Mouse (Mus musculus) layer of hippocampus, postnatal 14 days (tissue): Measurements from ENCODE around the gene Borcs6. TPM values are rescaled to one million over a fixed set of nuclear protein-coding genes. Genes with fewer than 3 reads are reported as not detected.
"Not testable (repeated sequence)": the region's sequence is repeated elsewhere in the genome, so short reads cannot be mapped to it uniquely, and the experiment has no call there.

Experiments
- DNase-seq, 2 experiments: peaks; one replicate each; pipeline ENCODE4 v3.0.0; 2021 to 2022; ENCODE audit warnings: low spot score in 2 of 2, mixed read lengths in 1 of 2
- long read RNA-seq, 2 experiments: library from polyadenylated mRNA; stranded (forward); transcript quantifications; one replicate each; pipeline ENCODE4 v2.0.0; 2021
- total RNA-seq, 2 experiments: library from RNA; stranded (reverse); gene quantifications; 2 replicates each; pipeline ENCODE4 v1.2.3; 2021

The Borcs6 gene
- 10 to 100 TPM; 25.2 to 26.4 TPM for total RNA-seq
- long read RNA-seq, experiment 1, transcript Borcs6-201 (1 exons, 1,862 nt): major isoform, 20 of 20 reads
- long read RNA-seq, experiment 1, partial matches to known transcripts: 0 of 20 reads
- long read RNA-seq, experiment 1, other reads (novel, unspliced or antisense): 0 of 20 reads
- long read RNA-seq, experiment 2, transcript Borcs6-201 (1 exons, 1,862 nt): major isoform, 33 of 33 reads
- long read RNA-seq, experiment 2, partial matches to known transcripts: 0 of 33 reads
- long read RNA-seq, experiment 2, other reads (novel, unspliced or antisense): 0 of 33 reads

DNA sequence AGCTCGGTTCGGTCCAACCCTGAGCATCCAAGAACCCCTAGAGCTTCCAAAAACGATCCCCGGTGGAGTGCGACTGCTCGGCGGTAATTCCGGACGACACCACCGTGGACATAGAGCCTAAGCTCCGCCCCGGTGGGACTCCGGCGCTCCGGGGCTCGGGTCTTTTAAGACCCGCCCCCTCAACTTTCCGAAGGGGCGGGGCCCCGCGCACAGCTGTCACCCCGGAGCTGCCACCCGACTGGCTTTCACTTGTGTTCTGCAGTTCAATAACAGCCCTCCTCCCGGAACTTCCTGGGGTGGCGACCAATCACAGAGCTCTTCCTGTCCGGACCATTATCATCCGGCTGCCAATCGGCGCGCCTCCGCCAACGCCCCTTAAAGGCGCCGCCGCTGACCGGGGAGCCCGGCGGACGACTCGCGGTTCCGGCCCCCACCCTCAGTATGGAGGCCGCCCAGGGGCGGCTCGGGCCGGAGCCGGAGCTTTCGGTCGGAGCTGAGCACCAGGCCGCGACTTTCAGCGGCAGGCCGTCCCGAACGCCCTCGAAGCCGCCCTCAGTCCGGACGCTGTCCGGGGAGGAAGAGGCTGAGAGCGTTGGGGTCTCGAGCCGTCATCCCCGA is at the start of gene Borcs6:
Borcs6 (plus strand) TSS at position 361 of the 618 bp plus-strand sequence.
- peak; percentile 93 to 98 for DNase-seq

DNA sequence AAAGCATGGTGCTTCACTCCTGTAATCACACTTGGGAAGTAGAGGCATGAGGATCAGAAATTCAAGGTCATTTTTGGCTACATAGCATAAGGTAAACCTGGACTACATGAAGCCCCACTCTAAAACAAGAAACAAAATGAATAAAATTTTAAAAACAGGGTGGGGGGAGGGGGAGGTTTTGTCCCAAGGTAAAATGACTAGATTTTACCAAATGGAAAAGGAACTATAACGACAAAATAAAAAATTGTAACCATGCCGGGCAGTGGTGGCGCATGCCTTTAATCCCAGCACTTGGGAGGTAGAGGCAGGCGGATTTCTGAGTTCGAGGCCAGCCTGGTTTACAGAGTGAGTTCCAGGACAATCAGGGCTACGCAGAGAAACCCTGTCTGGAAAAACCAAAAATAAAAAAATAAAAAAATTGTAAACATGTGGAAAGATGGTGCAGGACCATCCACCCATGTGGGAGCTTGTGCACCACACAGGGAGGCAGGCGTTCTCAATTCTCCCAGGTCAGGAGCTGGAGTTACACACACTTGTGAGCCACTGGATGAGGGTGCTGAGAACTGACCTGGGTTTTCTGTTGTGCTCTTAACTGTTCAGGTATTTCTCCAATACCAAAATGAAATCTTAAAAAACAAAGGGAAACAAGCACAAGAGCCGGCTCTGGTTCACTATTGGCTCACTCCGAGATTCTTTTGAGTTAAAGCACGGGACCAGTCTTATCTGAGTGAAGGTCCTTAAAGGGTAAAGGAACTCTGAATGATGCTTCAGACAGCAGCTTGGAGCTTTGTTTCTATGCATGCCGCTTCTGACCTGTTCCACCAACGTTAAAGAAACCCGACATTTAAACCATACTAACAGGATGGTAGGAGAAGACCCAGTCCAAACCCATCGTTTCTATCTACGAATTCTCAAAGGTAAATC is 48.9 kb upstream of the Borcs6 start:
- no peak for DNase-seq

DNA sequence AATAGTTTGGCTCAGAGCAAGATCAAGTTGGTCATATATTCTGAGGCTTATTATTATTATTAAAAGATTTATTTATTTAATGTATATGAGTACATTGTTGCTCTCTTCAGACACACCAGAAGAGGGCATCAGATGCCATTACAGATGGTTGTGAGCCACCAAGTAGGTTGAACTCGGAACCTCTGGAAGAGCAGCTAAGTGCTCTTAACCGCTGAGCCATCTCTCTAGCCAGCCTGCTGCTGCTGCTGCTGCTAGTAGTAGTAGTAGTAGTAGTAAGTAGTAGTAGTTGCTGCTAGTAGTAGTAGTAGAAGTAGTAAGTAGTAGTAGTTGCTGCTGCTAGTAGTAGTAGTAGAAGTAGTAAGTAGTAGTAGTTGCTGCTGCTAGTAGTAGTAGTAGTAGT is 48.1 kb upstream of the Borcs6 start:
- DNase-seq: not testable (repeated sequence)

DNA sequence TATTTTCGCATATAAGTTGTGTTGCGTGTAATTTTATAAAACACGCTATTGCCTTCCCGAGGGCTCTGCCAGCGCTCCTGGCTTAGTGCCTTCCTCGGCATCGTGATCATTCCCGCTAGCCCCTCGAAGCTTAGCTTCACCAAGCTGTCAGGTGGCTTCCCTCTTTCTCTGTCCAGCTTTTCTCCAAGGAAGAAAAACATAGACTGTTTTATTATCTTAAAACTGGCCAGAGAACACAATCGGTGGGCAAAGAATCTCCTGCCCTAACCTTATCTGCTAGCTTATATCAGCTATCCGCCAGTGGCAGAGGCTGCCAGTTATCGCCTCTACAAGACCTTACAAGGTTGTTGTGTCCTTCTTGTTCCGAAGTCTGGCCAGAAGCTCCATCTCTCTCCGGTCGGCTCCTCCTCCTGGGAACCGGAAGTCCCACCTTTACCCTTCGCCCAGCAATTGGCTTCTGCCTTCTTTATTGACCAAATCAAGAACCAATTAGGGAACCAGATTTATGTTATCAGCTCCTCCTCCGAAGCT is 47.4 kb upstream of the Borcs6 start:
- peak; percentile 85 to 94 for DNase-seq

DNA sequence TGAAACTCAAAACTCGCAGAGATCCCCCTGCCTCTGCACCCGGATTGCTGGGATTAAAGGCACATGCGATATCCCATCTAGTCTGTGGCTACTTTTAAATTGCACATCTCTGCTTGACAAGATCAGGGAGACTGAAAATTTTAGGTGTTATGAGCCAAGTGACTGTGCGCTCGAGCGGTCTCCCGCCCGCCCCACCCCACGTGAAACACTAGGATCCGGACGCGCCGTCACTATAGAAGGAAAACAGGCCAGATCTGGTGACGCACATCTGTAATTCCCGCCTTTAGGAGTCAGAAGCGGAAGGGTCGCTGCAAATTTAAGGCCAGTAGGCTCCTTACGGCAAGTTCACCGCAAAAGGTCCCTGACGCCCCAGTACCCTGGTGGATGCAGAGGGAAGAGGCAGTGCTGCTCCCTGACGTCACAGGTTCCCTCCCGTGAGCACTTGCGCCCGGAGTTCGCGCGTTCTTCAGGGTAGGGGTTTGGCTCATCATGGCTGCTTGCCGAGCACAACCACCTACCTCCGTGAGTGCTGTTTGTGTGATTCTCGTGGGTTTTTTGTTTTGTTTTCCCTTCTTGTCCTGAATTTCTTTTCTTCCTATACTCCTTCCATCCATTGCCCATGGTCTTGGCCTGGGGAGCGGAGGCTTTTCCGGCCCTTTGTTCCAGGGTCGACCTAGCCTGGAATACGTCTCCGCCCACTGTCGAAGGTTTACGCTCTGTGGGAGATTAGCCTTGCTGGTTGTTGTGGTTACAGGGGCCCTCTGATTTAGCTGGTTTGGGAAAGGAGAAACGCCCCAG is 43.7 kb upstream of the Borcs6 start, which contains the start of gene Ctc1:
Ctc1 (plus strand) TSS at position 268 of the 798 bp plus-strand sequence.
- peak; percentile 89 to 91 for DNase-seq

DNA sequence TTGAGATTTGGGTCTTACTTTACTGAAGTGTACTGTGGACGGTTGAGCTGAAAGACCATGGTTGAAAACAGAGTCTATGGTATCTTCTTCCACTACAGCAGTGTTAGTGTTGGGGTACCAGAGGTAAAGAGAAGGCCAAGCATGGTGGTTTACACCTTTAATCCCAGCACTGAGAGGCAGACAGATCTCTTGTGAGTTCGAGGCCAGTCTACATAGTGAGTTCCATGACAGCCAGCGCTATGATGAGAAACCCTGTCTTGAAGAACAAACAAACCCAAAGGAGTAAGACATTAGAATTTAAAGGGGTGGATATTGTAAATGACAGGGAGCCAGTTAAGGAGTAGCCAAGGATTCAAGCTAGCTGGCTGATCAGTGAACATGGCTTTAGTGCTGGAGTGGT is 42.8 kb upstream of the Borcs6 start:
- DNase-seq: no peak

DNA sequence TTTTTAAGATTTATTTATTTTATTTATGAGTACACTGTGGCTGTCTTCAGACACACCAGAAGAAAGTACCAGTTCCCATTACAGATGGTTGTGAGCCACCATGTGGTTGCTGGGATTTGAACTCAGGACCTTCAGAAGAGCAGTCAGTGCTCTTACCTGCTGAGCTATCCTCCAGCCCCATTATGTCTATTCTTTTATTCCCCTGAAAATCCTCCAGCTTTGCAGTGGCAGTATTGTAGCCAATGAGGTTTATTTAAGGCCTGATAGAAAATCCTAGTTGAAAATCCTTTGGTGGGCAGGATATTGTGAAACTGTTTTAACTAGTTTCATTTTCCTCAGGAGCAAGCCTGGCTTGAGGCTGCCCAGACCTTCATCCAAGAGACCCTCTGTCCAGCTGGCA is 38.8 kb upstream of the Borcs6 start:
- no peak for DNase-seq

DNA sequence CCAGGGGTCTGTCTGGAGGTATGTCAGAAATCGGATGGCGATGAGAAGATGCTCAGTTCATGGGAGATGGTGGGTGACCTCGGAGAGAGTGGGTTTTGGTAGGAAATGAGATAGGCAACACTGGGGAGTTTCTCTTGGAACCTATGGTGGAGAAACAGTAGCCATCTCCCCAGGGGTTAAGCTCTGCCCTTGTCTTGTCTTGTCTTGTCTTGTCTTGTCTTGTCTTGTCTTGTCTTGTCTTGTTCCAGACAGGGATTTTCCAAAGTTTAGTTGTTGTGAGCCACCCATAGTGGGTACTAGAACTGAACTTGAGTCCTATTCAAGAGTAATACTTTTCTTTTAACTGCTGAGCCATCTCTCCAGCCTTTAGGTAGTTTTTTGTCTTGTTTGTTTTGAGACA is 33.0 kb upstream of the Borcs6 start:
- DNase-seq: no peak

DNA sequence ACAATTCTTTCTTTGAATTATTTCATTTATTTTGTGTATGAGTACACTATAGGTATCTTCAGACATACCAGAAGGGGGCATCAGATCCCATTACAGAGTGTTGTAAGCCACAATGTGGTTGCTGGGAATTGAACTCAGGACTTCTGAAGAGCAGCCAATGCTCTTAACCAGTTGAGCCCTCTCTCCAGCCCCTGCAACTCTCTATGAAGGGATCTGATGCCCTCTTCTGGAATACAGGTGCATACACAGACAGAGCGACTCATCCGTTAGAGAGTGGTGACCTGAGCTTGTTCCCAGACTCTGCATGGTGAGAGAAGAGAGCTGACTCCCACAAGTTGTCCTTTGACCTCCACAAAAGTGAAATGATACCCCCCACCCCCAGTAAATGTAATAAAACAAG is 30.7 kb upstream of the Borcs6 start:
- DNase-seq: no peak

DNA sequence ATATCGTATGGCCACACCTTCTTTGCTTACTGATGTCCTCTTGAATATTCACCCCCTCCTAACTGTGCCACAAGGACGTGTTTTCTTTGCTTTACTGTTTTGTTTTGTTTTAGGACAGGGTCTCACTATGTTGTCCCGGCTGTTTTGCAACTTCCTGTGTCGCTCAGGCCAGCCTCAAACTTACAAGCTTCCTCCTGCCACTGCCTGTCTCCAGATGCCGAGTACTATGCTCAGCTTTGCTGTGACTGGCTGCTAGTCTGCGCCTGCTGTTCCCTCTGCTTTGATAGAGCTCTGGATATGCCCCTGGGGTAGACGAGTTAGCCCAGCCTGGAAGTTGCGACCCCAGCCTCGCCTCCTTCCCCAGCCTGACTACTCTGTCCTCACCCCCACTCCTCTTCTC is 26.0 kb upstream of the Borcs6 start:
- DNase-seq: no peak

DNA sequence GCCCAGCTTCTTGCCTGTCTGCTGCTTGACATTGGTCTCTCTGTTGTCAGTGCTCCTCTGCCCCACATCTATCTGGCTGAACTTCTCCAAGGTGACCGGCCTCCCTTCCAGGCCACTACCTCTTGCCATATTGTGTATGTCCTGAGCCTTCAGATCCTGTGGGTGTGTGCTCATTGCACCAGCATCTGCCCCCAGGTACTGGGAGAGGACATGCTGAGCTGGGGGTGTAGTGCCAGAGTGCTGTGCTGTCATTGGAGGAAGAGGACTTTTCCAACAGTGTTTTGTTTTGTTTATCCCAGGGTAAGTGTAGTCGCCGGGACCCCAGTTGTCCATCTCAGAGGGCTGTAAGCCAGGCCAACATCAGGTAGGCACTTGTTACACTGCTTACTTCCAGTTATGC is 24.9 kb upstream of the Borcs6 start:
- no peak for DNase-seq

DNA sequence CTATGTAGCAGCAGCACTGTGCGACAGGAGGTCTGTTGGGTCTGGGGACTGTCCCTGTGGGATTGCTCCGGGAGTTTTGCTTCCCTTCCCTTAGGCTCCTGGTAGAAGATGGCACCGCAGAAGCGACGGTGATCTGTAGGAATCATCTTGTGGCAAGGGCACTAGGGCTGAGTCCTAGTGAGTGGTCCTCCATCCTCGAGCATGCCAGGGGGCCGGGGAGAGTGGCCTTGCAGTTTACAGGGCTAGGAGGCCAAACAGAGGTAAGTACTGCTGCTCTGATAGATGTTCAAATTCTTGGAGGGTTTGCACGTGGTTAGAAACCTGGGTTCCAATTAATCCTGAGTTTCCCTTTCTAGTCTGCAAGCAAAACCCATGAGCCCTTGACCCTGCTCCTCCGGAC is 24.1 kb upstream of the Borcs6 start:
- DNase-seq: no peak

DNA sequence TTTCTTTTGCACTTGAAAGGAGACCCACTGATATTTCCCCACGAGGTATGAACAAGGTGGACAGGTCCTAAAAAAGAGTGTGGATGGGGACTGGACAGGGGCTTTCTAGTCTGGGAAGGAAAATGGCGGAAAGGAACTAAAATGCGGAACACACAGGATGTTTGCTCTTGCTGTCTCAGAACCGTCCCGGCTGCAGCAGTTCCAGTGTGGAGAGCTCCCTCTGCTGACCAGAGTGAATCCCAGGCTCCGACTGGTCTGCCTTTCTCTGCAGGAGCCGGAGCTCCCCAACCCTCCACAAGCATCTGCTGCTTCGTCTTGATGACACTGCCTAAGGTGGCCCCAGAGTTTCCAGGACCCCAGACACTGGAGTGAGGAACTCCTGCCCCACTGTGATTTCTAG is 23.7 kb upstream of the Borcs6 start:
- DNase-seq: peak; percentile 87 to 95

DNA sequence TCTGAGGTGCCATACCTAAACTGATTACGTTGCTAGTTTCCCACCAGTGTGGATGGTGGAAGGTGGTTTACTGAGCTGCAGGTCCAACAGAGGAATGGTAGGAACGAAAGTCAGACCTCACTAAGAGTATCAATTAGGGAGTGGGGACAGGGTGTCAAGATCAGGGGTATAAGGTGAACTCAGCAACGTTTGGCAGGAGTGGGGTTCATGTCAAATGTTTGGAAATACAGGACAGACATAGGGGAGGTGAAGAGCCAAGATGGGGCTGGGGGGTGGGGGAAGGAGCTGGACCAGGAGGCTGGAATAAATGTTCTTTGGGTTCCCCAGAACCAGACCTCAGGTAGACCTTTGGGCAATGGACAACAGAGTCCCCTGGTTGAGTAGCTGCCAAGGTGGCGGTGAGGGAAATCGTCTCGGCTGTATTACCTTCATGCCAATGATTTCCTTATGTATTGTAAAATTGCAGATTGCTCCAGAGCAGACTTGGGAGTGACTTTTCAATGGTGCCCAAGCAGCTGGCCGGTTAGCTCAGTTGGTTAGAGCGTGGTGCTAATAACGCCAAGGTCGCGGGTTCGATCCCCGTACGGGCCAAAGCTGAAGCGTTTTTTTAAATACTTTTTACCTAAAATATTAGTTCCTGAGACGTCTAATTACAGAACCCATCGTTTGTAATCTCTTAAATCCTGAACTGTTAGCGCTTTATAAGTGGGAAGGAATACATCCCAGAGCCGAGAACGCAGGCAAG is 22.9 kb upstream of the Borcs6 start:
- peak; percentile 88 to 93 for DNase-seq

DNA sequence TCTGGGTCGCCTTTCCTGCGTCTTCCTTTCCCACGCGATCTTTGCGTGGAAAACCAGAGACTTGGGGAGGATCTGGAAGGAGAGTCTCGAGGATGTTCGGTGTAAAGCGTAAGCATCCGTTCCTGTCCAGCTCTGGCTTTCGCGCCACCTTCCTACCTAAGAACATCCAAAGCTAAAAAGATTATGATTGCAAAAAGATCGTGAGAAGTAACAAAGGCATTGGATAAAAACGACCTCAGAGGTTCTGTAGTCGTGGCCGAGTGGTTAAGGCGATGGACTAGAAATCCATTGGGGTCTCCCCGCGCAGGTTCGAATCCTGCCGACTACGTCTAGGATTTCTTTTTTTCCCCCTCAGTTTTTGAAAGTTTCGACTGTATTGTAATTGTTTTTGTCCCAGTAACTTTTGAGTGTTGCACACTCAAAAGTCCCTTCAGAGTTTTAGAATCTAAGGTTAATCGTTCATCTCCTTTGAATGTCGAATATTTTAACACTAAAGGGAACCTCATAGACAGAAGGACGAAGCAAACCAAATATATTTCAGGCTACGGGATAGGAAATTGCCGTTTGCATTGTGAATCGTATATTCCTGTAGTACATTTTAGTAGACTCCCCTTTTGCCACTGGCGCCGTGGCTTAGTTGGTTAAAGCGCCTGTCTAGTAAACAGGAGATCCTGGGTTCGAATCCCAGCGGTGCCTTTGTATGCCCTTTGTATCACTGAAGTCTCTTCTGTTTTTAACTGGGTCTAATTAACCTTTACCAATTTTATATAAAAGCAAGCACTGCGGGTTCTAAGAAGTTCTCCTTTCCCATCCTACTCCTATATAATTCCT is 22.1 kb upstream of the Borcs6 start:
- DNase-seq: peak; percentile 80 to 92

DNA sequence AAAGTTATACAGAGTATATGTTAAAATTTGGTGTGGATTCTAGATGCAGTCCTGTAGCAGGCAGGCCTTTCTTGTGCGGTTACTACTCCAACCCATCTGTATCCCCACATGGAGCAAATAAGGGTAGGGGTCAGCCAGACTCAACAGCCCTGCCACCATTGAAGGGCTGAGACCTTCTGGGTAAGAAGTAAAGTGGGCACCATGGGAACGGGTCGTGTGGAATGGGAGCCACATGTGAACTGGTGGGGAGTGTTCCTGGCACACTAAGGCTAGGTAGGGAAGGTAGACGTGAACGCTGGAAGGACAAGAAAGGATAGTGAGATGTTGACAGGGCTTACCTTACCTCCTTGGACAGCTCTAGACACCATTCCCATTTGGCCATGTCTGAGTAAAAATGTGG is 21.3 kb upstream of the Borcs6 start:
- no peak for DNase-seq

DNA sequence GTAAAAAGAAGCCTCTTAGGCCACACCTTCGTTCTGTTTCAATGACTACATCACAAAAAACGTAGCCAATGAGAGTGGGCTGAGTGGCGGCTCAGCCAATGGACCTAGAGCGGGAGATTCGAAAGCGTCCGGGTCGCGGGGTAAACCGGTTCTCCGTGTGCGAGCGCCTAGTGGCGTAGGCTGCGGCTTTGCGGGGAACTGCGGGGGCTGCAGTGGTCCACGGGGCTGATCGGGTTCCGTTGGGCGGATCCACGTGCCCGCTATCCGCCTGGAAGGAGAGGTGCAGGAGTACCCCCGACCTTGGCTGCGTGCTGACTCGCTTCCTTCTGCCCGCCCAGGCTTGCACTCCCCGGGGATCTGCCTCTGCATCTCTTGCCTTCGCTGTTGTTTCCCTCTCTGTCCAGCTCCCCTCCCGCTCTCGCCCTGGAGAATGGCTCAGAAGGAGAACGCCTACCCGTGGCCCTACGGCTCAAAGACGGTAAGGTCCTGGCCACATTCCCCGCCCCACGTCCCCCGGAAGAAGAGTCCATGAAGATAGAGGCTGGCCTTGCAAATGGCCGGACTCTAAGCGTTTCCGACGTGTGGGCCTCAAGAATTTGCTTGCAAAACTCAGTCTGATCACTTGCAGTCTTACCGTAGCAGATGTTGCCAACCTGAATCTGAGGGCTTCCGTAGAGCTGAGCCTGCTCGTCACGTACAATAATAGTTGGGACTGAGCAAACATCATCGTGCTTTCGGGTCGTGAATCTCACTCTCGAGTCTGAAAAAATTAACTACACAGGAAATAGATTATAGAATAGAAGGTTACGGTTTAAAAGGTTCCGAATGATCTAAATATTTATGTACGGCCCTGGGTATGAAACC is 13.8 kb upstream of the Borcs6 start, which contains the start of gene Aurkb:
Aurkb (plus strand) TSS at position 117 of the 864 bp plus-strand sequence.
- DNase-seq: peak; percentile 64 to 82

DNA sequence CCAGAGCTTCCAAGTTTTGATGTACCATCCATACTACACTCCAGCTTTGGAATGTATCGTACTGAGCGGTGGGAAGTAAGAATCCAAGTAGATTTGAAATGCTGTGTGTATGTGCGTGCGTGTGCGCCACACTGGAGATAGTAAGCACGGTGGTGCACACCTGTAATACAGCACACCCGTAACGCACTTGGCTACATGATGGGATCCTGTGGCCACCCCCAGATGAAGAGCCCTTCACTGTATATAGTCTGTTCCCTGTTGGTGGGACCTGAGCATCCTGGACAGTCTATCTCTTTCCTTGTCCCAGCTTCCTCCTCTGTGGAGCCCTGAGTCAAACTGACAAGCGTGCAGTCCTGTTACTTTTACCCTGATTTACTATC is 13.1 kb upstream of the Borcs6 start:
- DNase-seq: no peak
